Mouse (Mus musculus) spleen, embryonic (tissue): ENCODE results near the gene Zcchc4.

ENCODE experiments used
- CTCF ChIA-PET: fragments of 350-600 bp; sonication (Branson Sonifier 250); formaldehyde crosslinking; loops from one replicate; lab custom pipeline; 2022; lab: Charles Lee

Zcchc4 gene

DNA sequence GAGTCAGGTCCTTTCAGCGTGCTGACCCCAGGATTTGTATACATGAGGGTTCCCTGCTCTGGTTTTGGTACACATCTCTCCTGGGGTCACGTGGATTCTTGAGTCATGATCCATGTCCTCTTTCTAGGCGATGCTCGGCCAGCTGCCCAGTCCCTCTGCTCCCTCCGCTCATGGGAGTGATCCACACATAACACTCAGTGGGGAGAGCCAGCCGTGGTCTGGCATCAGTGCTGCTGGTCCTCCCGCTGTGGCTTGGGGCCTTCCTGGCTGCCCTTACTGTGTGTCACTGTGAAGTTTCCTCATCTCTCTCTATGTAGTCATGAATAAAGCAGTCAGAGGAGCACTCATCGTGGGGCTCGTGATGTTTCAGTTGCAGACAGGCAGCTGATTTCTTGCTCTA, 18.9 kb downstream of the Zcchc4 start:
- CTCF ChIA-PET: no interaction called here

DNA sequence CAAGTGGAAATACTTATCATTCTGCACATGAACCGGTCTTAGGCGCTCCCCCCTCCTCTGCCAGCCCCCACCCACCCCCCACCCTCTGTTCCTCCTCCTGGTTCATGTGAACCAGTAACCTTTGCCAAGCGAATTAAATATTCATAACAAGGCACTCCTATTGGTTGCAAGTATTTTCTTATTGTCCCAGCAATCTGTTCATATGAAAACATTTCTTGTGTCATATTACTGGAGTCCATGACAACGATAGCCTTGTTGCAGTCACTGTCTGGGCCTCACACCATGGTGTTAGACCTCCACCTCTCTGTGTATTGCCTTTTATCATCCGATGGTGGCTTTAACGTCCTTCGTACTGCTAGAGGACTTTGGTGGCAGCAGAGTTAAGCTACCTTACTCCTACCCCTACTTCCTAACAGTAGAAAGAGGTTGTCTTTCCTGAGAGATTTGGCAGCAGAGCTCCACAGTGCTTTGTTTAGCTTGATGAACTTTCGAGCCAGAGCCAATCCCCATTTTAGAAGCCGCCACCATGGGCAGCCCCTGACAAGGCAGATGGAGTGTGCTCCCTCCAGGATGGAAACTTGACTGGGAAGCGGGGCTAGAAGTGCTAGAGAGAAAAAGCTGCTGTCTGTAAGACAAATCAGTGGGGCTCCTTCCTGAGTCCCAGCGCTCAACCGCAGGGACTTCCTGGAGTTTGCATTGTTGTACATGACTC, 24.2 kb downstream of the Zcchc4 start:
- CTCF ChIA-PET: no interaction called here

DNA sequence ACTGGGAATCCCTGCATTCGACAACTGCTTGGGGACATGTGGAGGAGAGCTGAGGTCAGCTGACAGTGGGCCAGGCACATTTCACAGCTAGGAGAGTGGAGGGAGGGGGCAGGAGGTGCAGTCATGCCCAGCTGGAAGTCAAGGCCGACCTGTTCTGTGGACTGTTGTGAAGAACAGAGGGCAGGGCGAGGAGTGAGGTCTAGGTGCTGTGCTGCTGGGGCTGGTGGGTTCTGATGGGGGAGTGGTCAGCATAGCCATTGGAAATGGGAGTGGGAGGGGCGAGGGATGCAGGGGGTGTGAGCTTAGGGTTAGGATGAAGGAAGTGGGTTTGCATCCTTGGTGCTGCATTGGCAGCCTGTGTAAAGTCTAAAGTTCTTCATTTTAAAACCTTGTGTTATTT, 30.6 kb downstream of the Zcchc4 start:
- CTCF ChIA-PET: no interaction called here

DNA sequence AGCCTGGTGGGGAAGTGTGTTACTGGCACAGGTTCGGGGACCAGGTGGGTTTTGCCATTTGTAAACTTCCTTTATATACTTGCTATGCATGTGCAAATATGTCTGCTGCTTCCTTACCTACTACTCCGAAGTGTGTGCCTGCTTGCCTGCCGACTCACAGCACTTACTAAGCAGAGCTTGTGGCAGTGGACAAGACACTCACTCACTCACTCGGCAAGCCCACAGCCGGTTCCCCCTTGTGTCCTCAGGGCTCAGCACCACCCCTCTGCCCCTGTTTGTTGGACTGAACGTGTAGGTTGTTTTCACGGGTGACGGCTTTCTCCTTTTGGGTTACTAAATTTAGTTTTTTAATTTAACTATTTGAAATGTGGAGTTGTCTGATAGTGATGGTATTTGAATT, 31.1 kb downstream of the Zcchc4 start:
- CTCF ChIA-PET: no interaction called here

DNA sequence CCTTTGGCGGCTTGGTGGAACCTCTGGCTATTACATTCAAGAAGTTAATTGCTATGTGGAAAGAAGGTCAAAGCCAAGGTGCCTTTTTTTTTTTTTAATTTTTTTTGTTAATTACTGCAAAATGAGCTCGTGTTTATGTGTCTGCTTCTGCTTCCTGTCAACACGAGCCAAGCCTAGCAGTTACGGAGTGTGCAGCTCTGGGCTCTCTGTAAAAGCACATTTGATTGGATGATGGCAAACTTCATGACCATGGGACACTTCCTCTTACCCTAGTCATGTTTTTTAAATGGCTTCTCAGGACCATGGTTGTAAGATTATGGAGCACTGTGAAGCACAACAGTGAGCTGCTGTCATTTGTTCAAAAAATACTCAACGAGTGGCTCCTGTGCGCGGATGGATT, 31.8 kb downstream of the Zcchc4 start:
- CTCF ChIA-PET: no interaction called here

DNA sequence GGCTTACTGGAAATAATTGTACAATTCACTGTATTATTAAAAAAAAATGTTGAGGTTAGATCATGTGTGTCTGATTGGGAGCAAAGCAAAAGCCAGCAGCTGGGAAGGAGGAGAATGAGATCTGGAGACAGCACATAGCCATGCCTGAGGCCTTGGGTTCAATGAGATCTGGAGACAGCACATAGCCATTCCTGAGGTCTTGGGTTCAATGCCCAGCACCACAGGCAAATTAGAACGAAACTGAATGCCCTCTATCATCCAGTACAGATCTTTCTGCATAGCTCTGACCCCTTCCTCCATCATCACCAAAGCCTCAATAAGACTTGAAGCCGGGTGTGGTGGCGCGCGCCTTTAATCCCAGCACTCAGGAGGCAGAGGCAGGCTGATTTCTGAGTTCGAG, 35.2 kb downstream of the Zcchc4 start:
- CTCF ChIA-PET: interaction anchor here (0.7 kb wide), 1 partner anchor 20 kb away, joined by 11 read pairs; no protein-coding TSS in a partner anchor

DNA sequence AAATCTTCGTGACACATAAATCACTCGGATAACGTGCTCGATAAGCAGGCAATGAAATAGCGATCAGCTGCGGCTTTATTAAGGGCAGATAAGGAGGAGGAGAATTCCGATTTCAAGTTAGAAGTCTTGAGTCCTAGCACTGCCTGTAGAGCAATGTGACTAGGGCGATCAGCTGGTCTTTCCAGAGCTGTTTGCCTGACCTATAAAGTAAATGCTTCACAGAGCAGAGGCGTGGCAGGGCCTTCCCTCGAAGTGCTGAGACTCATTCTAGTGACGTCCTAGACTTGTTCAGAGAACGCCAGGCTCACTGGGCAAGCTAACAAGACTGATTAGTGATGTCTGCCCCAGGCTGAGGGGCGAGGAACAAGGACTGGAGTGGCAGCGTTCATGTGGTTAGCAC, 35.8 kb downstream of the Zcchc4 start:
- CTCF ChIA-PET: no interaction called here

DNA sequence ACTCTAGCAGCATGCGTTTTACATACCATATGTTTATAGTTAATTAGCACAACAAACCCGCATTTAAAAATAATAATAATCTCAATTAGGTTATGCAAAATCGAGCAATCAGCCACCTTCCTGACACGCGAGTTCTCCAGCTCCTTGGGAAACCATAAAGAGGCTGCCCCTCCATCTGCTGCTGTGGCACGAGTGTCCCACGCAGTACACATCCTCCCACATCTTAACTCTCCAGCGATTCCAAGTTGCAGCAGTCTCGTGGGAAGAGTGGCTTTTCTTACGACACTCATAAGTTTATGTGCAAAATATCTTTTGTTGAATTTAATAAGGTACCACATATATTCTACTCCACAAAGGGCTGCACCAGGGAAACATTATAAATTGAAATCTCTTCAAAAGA, 37.2 kb downstream of the Zcchc4 start:
- CTCF ChIA-PET: interaction anchor here (0.7 to 1.0 kb wide), 2 partner anchors 9 to 13 kb away, joined by 3 to 4 read pairs; no protein-coding TSS in a partner anchor

DNA sequence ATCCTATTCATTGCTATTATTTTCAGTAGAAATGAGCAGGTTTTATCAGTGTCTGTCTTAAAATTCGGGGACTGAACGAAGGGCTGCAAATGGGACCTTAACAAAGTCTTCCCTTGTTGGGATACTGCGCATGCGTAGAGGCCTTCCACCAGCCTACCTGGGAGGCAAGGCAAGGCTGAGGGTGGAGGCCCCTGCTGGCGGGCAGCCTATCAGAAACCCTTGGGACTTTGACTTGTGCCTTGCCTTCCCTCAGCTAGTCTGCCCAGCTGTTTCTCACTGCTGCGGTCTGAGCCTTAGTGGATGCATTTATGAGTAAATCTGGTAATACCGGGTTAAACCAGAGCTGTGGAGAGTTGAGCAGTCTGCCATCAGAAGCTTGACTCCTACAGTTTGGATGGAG, 38.1 kb downstream of the Zcchc4 start:
- CTCF ChIA-PET: interaction anchor here (0.7 kb wide), 1 partner anchor 12 kb away, joined by 4 read pairs; no protein-coding TSS in a partner anchor

DNA sequence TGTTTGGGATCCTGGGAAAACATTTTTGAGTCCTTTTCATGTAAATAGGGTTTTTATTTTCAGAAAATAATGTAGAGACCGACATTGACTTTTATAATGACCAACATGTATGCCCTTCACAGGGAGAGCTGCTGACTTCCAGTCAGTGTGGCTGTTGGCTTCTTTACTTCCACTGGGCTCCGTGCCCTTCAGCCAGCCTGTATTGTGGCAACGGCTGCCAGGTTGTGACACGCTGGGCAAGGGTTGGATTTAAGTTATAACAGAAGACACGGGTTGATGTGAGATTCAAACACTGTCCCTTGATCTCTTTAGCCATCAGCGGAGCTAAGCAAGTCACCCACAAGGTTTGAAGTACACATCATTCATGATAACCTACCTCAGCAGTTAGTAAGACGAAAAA, 43.5 kb downstream of the Zcchc4 start:
- CTCF ChIA-PET: no interaction called here

DNA sequence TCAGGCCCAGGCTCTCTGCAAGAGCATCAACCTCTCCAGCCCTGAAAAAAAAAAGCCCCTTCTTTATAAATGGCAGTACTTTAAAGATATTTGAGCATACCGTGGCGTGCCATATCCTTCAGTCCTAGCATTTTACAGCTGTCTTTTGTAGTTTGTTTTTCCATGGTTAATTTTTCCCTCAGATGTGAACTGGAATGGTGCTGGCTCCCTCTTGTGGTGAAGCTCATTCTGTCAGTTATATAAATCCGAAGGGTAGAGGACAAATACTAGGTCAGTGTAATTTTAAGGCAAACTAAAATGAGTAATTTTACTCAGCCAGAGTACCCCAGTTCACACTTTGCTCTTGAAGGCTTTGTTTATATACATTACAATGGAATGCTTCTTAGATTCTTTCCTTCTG, 46.5 kb downstream of the Zcchc4 start:
- CTCF ChIA-PET: no interaction called here

DNA sequence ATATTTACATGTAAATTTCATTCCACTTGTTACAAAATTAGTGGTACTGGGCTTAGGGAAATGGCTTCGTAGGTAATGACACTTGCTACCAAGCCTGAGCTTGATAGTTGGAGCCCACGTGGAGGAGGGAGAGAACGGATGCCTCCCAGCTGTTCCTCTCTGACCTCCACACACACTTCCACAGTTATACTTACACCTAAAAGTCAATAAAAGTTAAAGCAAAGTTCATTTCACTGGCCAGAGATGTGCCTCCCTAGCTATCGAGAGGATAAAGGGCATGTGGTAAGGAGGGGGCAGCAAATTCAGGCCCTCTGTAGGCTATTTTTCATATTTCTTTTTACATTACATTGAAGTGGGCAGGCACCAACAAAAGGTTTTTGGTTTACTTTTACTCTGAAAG, 52.7 kb downstream of the Zcchc4 start:
- CTCF ChIA-PET: no interaction called here

DNA sequence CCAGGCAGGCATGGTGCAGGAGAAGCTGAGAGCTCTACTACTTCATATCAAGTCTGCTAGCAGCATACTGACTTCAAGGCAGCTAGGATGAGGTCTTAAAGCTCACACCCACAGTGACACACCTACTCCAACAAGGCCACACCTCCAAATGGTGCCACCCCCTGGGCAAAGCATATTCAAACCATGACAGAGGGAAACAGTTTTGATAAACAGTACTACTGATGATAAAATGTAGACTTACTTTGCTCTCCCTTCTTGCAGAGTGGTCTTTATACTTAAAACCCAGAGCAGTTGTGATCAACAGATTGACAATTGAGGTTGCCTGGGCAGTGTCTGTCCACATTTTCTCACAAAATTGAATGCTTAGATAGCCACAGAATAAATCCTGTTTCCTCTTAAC, 57.8 kb downstream of the Zcchc4 start:
- CTCF ChIA-PET: no interaction called here

DNA sequence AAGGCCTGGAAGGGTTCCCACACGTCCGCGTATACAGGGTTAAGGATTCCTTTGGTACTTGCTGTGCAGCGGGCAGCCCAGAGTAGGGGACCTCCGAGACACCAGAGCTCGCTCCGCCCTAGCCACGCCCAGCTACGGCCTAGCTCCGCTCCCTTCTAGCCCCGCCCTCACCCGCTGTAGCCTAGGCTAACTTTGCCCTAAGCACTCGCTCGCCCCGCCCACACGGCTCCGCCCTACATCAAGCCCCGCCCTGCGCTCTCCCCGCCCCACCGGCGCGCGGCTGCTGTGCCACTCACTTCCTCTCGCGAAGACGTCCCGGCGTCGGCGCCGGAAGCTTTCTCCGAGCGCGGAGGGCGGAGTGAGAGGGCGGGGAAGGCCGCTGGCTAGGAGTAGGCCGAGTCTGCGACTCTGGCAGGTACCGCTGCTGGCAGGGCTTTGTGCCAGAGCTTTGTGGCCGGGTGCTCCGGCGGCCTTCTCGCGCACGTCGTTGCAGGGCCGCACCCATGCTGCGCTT, 58.6 kb downstream of the Zcchc4 start, which contains the start of gene Anapc4:
TSS of gene Anapc4 (plus strand) at position 252 of the 514 bp plus-strand sequence.
- CTCF ChIA-PET: interaction anchor here (1.1 kb wide), 1 partner anchor 23 kb away, joined by 6 read pairs; no protein-coding TSS in a partner anchor

DNA sequence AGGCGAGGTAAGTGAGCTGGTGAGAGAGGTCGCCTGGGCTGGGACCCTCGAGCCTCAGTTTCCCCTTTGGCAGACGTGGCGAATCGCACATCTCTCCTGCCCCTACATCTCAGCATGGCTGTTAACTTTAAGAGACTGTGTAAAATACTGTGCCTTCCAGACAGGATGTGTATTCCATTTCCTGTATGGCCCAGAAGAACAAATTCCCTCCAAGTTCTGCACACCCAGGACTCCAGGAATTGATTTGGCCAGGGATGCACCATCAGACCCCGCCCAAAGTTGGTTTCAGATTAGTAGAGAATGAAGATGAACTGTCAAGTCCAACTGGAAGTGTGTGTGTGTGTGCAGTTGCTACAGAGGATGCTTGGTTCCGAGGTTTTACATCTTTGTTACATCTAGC, 59.2 kb downstream of the Zcchc4 start:
- CTCF ChIA-PET: interaction anchor here (1.1 kb wide), 1 partner anchor 23 kb away, joined by 6 read pairs; no protein-coding TSS in a partner anchor

DNA sequence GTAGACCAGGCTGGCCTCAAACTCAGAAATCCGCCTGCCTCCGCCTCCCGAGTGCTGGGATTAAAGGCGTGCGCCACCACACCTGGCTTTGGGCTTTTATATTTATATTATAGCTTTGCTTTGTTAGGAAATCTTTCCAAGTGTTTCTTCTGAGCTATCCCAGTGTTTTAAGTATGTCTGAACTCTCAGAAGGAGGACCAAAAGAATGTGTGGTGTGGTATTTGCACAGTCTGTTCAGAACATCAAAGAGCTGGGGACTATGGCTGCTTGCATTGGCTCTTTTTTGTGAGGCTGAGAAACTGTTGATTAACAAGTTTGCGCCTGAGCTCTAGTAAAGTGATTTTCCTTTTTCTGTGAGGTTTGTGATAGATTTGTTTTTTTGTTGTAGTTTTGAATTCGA, 69.1 kb downstream of the Zcchc4 start:
- CTCF ChIA-PET: no interaction called here

DNA sequence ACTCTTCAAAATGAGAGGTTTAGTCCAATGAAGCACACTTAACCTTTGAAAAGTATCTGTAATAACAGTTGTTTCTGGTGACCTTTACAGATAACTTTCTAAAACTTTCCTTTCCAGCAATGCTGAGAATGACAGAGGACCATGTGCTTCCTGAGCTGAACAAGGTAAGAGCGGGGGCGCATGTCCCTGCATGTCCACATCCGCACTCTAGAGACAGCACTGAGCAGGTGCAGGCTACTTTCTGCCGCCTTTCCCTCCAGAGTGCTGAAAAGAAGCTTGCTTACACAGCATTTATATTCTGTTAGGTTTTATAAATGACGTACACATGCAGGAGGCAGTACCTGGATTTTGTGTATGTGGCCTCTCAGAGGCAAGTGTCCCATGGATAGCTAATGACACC, 80.5 kb downstream of the Zcchc4 start:
- CTCF ChIA-PET: interaction anchor here (1.1 kb wide), 1 partner anchor 11 kb away, joined by 3 read pairs; no protein-coding TSS in a partner anchor

DNA sequence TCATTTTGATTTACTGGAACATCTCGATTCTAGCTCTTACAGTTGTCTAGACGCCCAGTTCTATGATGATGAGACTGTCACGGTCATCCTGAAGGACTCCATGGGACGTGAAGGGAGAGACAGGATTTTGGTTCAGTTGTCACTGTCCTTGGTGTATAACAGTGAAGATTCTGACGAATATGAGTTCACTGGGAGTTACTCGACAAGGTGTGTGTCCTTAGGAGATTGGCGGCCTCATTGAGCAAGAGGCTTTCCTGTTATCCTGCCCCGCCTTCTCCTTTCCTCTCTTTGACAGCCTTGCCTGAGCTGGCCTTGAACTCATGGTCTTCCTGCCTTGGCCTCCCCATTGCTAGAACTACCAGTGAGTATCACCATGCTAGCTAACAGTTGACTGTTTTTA, 89.2 kb downstream of the Zcchc4 start:
- CTCF ChIA-PET: no interaction called here

DNA sequence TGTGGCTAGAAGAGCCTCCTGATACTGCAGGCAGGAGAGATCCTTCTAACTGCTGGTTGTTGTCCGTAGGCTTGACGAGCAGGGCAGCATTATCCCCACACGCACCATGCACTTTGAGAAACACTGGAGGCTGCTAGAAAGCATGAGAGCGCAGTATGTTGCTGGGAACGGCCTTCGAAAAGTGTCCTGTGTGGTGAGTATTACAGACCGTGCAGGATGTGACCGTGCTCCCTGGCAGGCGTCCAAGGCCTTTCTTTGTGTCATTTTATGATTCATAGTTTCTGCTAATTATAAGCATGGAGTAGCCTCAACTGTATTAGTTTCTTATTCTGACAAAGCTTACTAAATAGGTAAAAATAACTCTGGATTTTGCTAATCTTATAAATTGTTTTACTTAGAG, 90.6 kb downstream of the Zcchc4 start:
- CTCF ChIA-PET: no interaction called here

DNA sequence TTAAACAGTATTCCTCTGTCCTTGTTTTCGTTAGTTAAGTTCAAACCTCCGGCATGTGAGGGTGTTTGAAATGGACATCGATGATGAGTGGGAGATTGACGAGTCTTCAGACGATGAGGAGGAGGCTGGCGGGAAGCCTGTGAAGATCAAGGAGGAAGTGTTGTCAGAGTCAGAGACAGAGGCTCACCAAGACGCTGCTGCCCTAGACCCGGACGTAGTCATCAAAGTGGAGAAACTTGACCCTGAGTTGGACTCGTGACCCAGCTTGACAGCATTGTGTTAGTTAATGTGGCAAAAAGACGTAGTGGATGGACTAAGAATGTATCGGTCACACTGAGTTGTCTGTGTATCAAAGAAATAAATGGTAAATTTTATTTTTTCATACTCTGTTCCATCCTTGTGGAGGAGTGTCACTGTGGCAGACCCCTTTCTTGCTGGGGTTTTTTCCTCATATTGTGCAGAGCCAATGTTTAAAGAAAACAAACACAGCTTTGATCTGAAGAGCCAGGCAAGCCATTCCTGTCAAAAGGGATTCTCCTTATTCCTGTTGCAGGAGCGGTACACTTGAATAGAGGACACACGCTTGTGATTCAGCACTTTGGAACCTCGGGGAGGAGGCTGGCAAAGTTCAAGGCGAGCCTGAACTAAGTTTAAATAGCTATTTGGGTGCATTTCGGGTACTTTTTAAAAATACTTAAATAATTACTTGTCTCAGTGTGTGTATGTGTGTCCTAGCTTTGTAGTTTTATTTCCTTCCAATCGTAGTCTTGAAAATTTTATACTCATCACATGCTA, 91.3 kb downstream of the Zcchc4 start:
- CTCF ChIA-PET: interaction anchor here (1.0 kb wide), 1 partner anchor 11 kb away, joined by 3 read pairs; no protein-coding TSS in a partner anchor

DNA sequence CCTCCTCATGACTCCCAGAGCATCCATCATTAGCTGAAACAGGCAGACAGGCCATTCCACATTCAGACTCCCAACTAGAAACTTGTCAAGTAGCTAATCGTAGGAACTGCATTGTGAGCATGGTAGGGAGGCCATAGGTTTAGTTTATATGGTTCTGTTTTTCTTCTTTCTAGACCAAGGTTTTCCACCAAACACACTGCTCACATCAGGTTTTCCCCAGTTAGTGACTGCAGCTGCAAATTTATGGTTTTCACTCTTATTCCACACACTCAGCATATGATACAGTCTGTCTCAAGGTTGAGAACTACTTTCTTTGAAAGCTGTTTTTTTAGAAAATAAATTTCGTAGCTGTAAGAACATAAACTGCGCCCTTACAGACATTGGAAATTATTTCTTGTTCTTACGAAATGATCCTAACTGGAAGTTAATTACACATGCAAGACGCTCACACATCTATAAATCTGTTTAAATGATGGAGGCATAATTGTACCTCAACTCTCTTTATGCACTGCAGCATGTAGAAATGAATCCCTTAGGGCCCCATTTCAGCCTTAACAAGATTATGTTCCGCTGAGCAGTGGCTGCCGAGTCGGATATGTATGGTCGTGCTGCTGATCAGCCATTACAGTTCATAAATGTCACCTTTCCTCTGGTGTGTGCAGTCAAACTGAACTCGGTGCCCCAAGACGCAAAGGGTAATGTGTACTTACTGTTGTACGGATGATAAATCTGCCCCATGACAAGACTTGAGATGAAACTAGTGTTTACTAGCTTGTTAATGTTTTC, 93.9 kb downstream of the Zcchc4 start:
- CTCF ChIA-PET: no interaction called here
